Mouse (Mus musculus) T-helper 1 cell (primary cell): ENCODE data around the gene Six2.

Experiments used
- in situ Hi-C: fragments of 300-600 bp; cut with MboI, MseI; formaldehyde crosslinking; loops from one replicate; pipeline ENCODE4 v1.15.1; 2025; ENCODE audit warnings: high pct_unique_total_duplicates

The Six2 gene

GRCm38 (mm10) chr17:85690323-85690968, 2.4 kb upstream of the Six2 start:
- in situ Hi-C loops: no loop called here

GRCm38 (mm10) chr17:85689807-85690319, 1.8 kb upstream of the Six2 start:
- in situ Hi-C loops: loop anchor here (5.0 to 10.0 kb wide), 2 partner anchors 78 to 365 kb away; partner anchors contain the start of gene Six3

GRCm38 (mm10) chr17:85688911-85689806, 1.1 kb upstream of the Six2 start:
- in situ Hi-C loops: loop anchor here (5.0 to 10.0 kb wide), 2 partner anchors 77 to 366 kb away; partner anchors contain the start of gene Six3

GRCm38 (mm10) chr17:85687421-85688235, 446 bp downstream of the Six2 start:
- in situ Hi-C loops: loop anchor here (5.0 to 10.0 kb wide), 2 partner anchors 75 to 367 kb away; partner anchors contain the start of gene Six3

GRCm38 (mm10) chr17:85686476-85687420, 1.3 kb downstream of the Six2 start:
- in situ Hi-C loops: loop anchor here (5.0 to 10.0 kb wide), 2 partner anchors 74 to 368 kb away; partner anchors contain the start of gene Six3

GRCm38 (mm10) chr17:85685689-85686281, 2.3 kb downstream of the Six2 start:
- in situ Hi-C loops: loop anchor here (5.0 to 10.0 kb wide), 2 partner anchors 73 to 369 kb away; partner anchors contain the start of gene Six3

- in situ Hi-C loops: loop anchor here (5.0 to 10.0 kb wide), 2 partner anchors 73 to 370 kb away; partner anchors contain the start of gene Six3
These were observed 3.0 kb downstream of the Six2 start for GRCm38 (mm10) chr17:85684841-85685688.

GRCm38 (mm10) chr17:85684436-85684835, 3.6 kb downstream of the Six2 start:
- in situ Hi-C loops: loop anchor here (10.0 kb wide), 1 partner anchor 370 kb away; no protein-coding TSS in a partner anchor

- in situ Hi-C loops: loop anchor here (10.0 kb wide), 1 partner anchor 371 kb away; no protein-coding TSS in a partner anchor
These were observed 4.1 kb downstream of the Six2 start for GRCm38 (mm10) chr17:85683984-85684307.

- in situ Hi-C loops: loop anchor here (10.0 kb wide), 1 partner anchor 371 kb away; no protein-coding TSS in a partner anchor
These were observed 4.7 kb downstream of the Six2 start for GRCm38 (mm10) chr17:85683111-85683983.

- in situ Hi-C loops: loop anchor here (10.0 kb wide), 1 partner anchor 373 kb away; no protein-coding TSS in a partner anchor
These were observed 5.8 kb downstream of the Six2 start for GRCm38 (mm10) chr17:85682181-85682710.

- in situ Hi-C loops: loop anchor here (10.0 kb wide), 1 partner anchor 373 kb away; no protein-coding TSS in a partner anchor
These were observed 6.3 kb downstream of the Six2 start for GRCm38 (mm10) chr17:85681741-85682140.

- in situ Hi-C loops: loop anchor here (10.0 kb wide), 1 partner anchor 374 kb away; no protein-coding TSS in a partner anchor
These were observed 7.1 kb downstream of the Six2 start for GRCm38 (mm10) chr17:85680851-85681550.

GRCm38 (mm10) chr17:85680116-85680850, 7.8 kb downstream of the Six2 start:
- in situ Hi-C loops: loop anchor here (10.0 kb wide), 1 partner anchor 375 kb away; no protein-coding TSS in a partner anchor

- in situ Hi-C loops: loop anchor here (10.0 kb wide), 1 partner anchor 375 kb away; no protein-coding TSS in a partner anchor
These were observed 8.4 kb downstream of the Six2 start for GRCm38 (mm10) chr17:85679651-85680050.
